Comparison of ENCODE assay signal across 25 mouse cellular contexts in the genomic region with DNA sequence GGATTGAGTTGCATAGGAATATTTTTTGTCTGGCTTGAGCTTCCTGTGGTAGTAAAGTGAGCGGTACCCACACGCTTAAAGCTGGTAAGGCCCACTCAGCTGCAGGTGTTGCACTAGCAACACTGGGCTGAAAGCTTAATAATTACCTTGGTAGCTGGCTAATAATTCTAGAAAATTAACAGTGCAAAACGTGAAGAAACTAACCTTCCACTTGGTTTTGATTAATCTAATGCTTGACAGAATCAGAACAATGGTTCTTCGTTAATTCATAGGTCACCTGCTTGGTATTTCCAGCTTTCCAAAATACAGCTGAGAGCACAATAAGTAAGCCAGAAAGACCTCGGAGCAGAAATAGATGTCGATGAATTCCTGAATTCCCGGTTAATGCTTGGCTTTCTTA.
DNase-seq lines count a peak whose midpoint lies in the region; ATAC-seq and TF ChIP-seq lines count a peak whose summit lies in the region.
"Had no signal": no experiment of that assay in that cellular context is flagged by ENCODE, and none has a peak within 500 bp of the region (broad histone marks: within the 10 kb centered on the region; RNA-seq: fewer than 3 reads in every experiment).

No protein-coding gene starts in this region.

- 0 out of 2 replicates have a peak, but pooled peaks cover 12% of the 10 kb centered on the region for H3K4me1 ChIP-seq in kidney, postnatal 0 days (replicated peaks; ENCODE audit: insufficient read depth, low read length)
- no peaks in the 10 kb centered on the region for H3K4me1 ChIP-seq in embryonic facial prominence, embryonic 10.5 days
- H3K4me1 ChIP-seq: embryonic facial prominence, embryonic 15.5 days; forebrain, embryonic 13.5 days; heart, embryonic 15.5 days; limb, embryonic 10.5 days; limb, embryonic 15.5 days; liver, embryonic 13.5 days had no signal

- H3K9ac ChIP-seq in kidney, postnatal 0 days (ENCODE audit: low read depth, low read length), result no peak overlapping the region
- H3K9ac ChIP-seq: embryonic facial prominence, embryonic 15.5 days; forebrain, embryonic 13.5 days; heart, embryonic 15.5 days; limb, embryonic 15.5 days; liver, embryonic 13.5 days; neural tube, embryonic 12.5 days had no signal

- 41% methylated on average over 7 of the region's 7 CpGs for WGBS in kidney, postnatal 0 days
- WGBS in embryonic facial prominence, embryonic 10.5 days, result 84% methylated on average over 7 of the region's 7 CpGs

- H3K36me3 ChIP-seq in kidney, postnatal 0 days (ENCODE audit: insufficient read depth, low read length), result no peaks in the 10 kb centered on the region
- no peaks in the 10 kb centered on the region for H3K36me3 ChIP-seq in embryonic facial prominence, embryonic 10.5 days (replicated peaks)
- H3K36me3 ChIP-seq: embryonic facial prominence, embryonic 15.5 days; heart, embryonic 15.5 days; limb, embryonic 10.5 days; limb, embryonic 15.5 days; liver, embryonic 13.5 days; neural tube, embryonic 12.5 days had no signal

- ATAC-seq in kidney, postnatal 0 days (replicated peaks; ENCODE audit: low FRiP score, low read depth), result peak; percentile 76
- ATAC-seq: CD4-positive, CD25-positive, alpha-beta regulatory T cell, adult 4 months; forebrain, embryonic 13.5 days; inflammation-experienced regulatory T-cells, adult 6 months; midbrain, embryonic 16.5 days had no signal

- DNase-seq in kidney, adult 11 months, result peak; percentile 57
- no peak for DNase-seq in kidney, adult 18-20 months
- DNase-seq in kidney, adult 9 months, result peak; percentile 92
- DNase-seq in kidney, postnatal 0 days (ENCODE audit: low spot score), result peak; percentile 64
- no peak for DNase-seq in embryonic facial prominence, embryonic 10.5 days (ENCODE audit: low spot score)
- DNase-seq in layer of hippocampus, adult 8-10 months (ENCODE audit: low spot score in 2 of 2), result no peak
- no peak for DNase-seq in ovary, postnatal 10 days (ENCODE audit: low spot score)
- DNase-seq: adrenal gland, postnatal 36 days; cerebellum, adult 2 months; gastrocnemius, postnatal 10 days; liver, embryonic 13.5 days; lung, adult 18-20 months; lung, postnatal 10 days; retina, postnatal 1 day; right cerebral cortex, postnatal 14 days; thymus, postnatal 4 days had no signal

- no peaks in the 10 kb centered on the region for H3K27me3 ChIP-seq in kidney, postnatal 0 days (ENCODE audit: insufficient read depth, low read length)
- peaks cover 60% of the 10 kb centered on the region for H3K27me3 ChIP-seq in embryonic facial prominence, embryonic 10.5 days (replicated peaks; ENCODE audit: low read depth, poor library complexity, severe bottlenecking)
- H3K27me3 ChIP-seq: neural tube, embryonic 12.5 days had no signal

- H3K27ac ChIP-seq in kidney, postnatal 0 days, result peak overlapping the region; percentile 91
- no peak overlapping the region for H3K27ac ChIP-seq in embryonic facial prominence, embryonic 10.5 days (replicated peaks)
- H3K27ac ChIP-seq: embryonic facial prominence, embryonic 15.5 days; forebrain, embryonic 13.5 days; heart, embryonic 15.5 days; limb, embryonic 10.5 days; limb, embryonic 15.5 days; liver, embryonic 13.5 days; neural tube, embryonic 12.5 days had no signal

- no peak for TF ChIP-seq CTCF in kidney, postnatal 0 days (IDR thresholded peaks at IDR 0.05; ENCODE audit: low read depth)

- H3K4me2 ChIP-seq in kidney, postnatal 0 days (ENCODE audit: low read length), result no peak overlapping the region
- H3K4me2 ChIP-seq: embryonic facial prominence, embryonic 15.5 days; forebrain, embryonic 13.5 days; heart, embryonic 15.5 days; limb, embryonic 15.5 days; liver, embryonic 13.5 days; neural tube, embryonic 12.5 days had no signal

- no peak overlapping the region for H3K4me3 ChIP-seq in kidney, postnatal 0 days (replicated peaks; ENCODE audit: low read depth, low read length)
- no peak overlapping the region for H3K4me3 ChIP-seq in embryonic facial prominence, embryonic 10.5 days
- H3K4me3 ChIP-seq: embryonic facial prominence, embryonic 15.5 days; forebrain, embryonic 13.5 days; heart, embryonic 15.5 days; limb, embryonic 10.5 days; limb, embryonic 15.5 days; liver, embryonic 13.5 days; neural tube, embryonic 12.5 days had no signal

- no peaks in the 10 kb centered on the region for H3K9me3 ChIP-seq in kidney, postnatal 0 days (replicated peaks; ENCODE audit: low read length)
- H3K9me3 ChIP-seq in embryonic facial prominence, embryonic 10.5 days, result no peaks in the 10 kb centered on the region
- H3K9me3 ChIP-seq: embryonic facial prominence, embryonic 15.5 days; forebrain, embryonic 13.5 days; heart, embryonic 15.5 days; limb, embryonic 10.5 days; limb, embryonic 15.5 days; liver, embryonic 13.5 days; neural tube, embryonic 12.5 days had no signal

Comparison
In these comparisons a context has a peak if more than half of its experiments do, and no peak if none do; other contexts are left out.
1. DNase-seq: peak in kidney, adult 11 months (single experiment), kidney, adult 9 months (single experiment) and kidney, postnatal 0 days (single experiment); none in kidney, adult 18-20 months (single experiment), embryonic facial prominence, embryonic 10.5 days (single experiment), layer of hippocampus, adult 8-10 months (0 of 2) and ovary, postnatal 10 days (single experiment).